Mouse (Mus musculus): Measurements from ENCODE around the gene Fam92b. TPM values are rescaled to one million over a fixed set of nuclear protein-coding genes. Genes with fewer than 3 reads are reported as not detected.

Fam92b gene
- polyA plus RNA-seq, 1 experiment from 2014 or later = not detected

GRCm38 (mm10) chr8:120174606-120175005 is 2.7 kb downstream of the Fam92b start:
- no peak overlapping the region for H3K27ac ChIP-seq (replicated peaks)
- H3K9ac ChIP-seq = no peak overlapping the region
- no peak overlapping the region for H3K4me3 ChIP-seq
- ATAC-seq (ENCODE audit: extremely low read depth, insufficient number of reproducible peaks, low FRiP score, low TSS enrichment) = no peak
- H3K9me3 ChIP-seq = no peaks in the 10 kb centered on the region
- 43% methylated on average over 18 of the region's 18 CpGs for WGBS
- peaks cover 28% of the 10 kb centered on the region for H3K4me1 ChIP-seq
- H3K36me3 ChIP-seq = no peaks in the 10 kb centered on the region
- H3K4me2 ChIP-seq = no peak overlapping the region
- H3K27me3 ChIP-seq (replicated peaks) = peaks cover 50% of the 10 kb centered on the region

GRCm38 (mm10) chr8:120173195-120173594 is 4.1 kb downstream of the Fam92b start:
- Histone ChIP-seq H3K36me3 (no peaks in the 10 kb centered on the region), H3K4me3 (no peak overlapping the region), H3K4me1 (peaks cover 25% of the 10 kb centered on the region), H3K9ac (no peak overlapping the region), H3K9me3 (no peaks in the 10 kb centered on the region), H3K4me2 (no peak overlapping the region), H3K27me3 (replicated peaks) (peaks cover 58% of the 10 kb centered on the region), H3K27ac (replicated peaks) (no peak overlapping the region)
- 54% methylated on average over 1 of the region's 1 CpGs for WGBS
- ATAC-seq (ENCODE audit: extremely low read depth, insufficient number of reproducible peaks, low FRiP score, low TSS enrichment) = no peak

GRCm38 (mm10) chr8:120169119-120169518 is 8.1 kb downstream of the Fam92b start:
- Histone ChIP-seq H3K9me3 (no peaks in the 10 kb centered on the region), H3K9ac (no peak overlapping the region), H3K4me2 (no peak overlapping the region), H3K27me3 (replicated peaks) (peaks cover 46% of the 10 kb centered on the region), H3K4me3 (no peak overlapping the region), H3K4me1 (peaks cover 12% of the 10 kb centered on the region), H3K27ac (replicated peaks) (no peak overlapping the region), H3K36me3 (no peaks in the 10 kb centered on the region)
- WGBS = 36% methylated on average over 8 of the region's 8 CpGs
- ATAC-seq (ENCODE audit: extremely low read depth, insufficient number of reproducible peaks, low FRiP score, low TSS enrichment) = no peak

- H3K27me3 ChIP-seq (replicated peaks) = peaks cover 44% of the 10 kb centered on the region
- H3K9ac ChIP-seq = no peak overlapping the region
- WGBS = 43% methylated on average over 5 of the region's 5 CpGs
- peaks cover 20% of the 10 kb centered on the region for H3K4me1 ChIP-seq
- H3K9me3 ChIP-seq = no peaks in the 10 kb centered on the region
- H3K4me3 ChIP-seq = no peak overlapping the region
- no peak for ATAC-seq (ENCODE audit: extremely low read depth, insufficient number of reproducible peaks, low FRiP score, low TSS enrichment)
- no peaks in the 10 kb centered on the region for H3K36me3 ChIP-seq
- H3K27ac ChIP-seq (replicated peaks) = no peak overlapping the region
- H3K4me2 ChIP-seq = no peak overlapping the region
Measured at GRCm38 (mm10) chr8:120167821-120168220, 9.4 kb downstream of the Fam92b start.

- no peak overlapping the region for H3K4me2 ChIP-seq
- H3K4me1 ChIP-seq = peaks cover 22% of the 10 kb centered on the region
- no peaks in the 10 kb centered on the region for H3K9me3 ChIP-seq
- no peak overlapping the region for H3K4me3 ChIP-seq
- H3K27ac ChIP-seq (replicated peaks) = no peak overlapping the region
- no peak overlapping the region for H3K9ac ChIP-seq
- no peaks in the 10 kb centered on the region for H3K36me3 ChIP-seq
- H3K27me3 ChIP-seq (replicated peaks) = peaks cover 42% of the 10 kb centered on the region
- no peak for ATAC-seq (ENCODE audit: extremely low read depth, insufficient number of reproducible peaks, low FRiP score, low TSS enrichment)
- WGBS = 80% methylated on average over 8 of the region's 8 CpGs
Measured at GRCm38 (mm10) chr8:120167136-120167535, 10.1 kb downstream of the Fam92b start.

- ATAC-seq (ENCODE audit: extremely low read depth, insufficient number of reproducible peaks, low FRiP score, low TSS enrichment) = no peak
- no peak overlapping the region for H3K9ac ChIP-seq
- H3K9me3 ChIP-seq = no peaks in the 10 kb centered on the region
- H3K36me3 ChIP-seq = peaks cover 12% of the 10 kb centered on the region; the same call in 1 of the 2 replicates
- WGBS = 79% methylated on average over 5 of the region's 5 CpGs
- H3K4me2 ChIP-seq = no peak overlapping the region
- peaks cover 28% of the 10 kb centered on the region for H3K27me3 ChIP-seq (replicated peaks)
- peaks cover 21% of the 10 kb centered on the region for H3K4me1 ChIP-seq
- no peak overlapping the region for H3K4me3 ChIP-seq
- H3K27ac ChIP-seq (replicated peaks) = no peak overlapping the region
Measured at GRCm38 (mm10) chr8:120164026-120164425, 13.2 kb downstream of the Fam92b start.

- no peak overlapping the region for H3K4me2 ChIP-seq
Measured at GRCm38 (mm10) chr8:120163376-120163775, 13.9 kb downstream of the Fam92b start.

GRCm38 (mm10) chr8:120162404-120162752 is 14.9 kb downstream of the Fam92b start:
- no peak overlapping the region for H3K4me2 ChIP-seq
- WGBS = 76% methylated on average over 5 of the region's 5 CpGs
- H3K27ac ChIP-seq (replicated peaks) = no peak overlapping the region
- no peaks in the 10 kb centered on the region for H3K9me3 ChIP-seq
- H3K27me3 ChIP-seq (replicated peaks) = peaks cover 11% of the 10 kb centered on the region
- ATAC-seq (ENCODE audit: extremely low read depth, insufficient number of reproducible peaks, low FRiP score, low TSS enrichment) = no peak
- peaks cover 14% of the 10 kb centered on the region for H3K4me1 ChIP-seq
- no peak overlapping the region for H3K4me3 ChIP-seq
- H3K36me3 ChIP-seq = peaks cover 12% of the 10 kb centered on the region; the same call in 1 of the 2 replicates
- H3K9ac ChIP-seq = no peak overlapping the region

More at GRCm38 (mm10) chr8:120163376-120163775, 13.9 kb downstream of the Fam92b start:
- Histone ChIP-seq H3K9me3 (no peaks in the 10 kb centered on the region), H3K4me3 (no peak overlapping the region), H3K27ac (replicated peaks) (no peak overlapping the region; the same call in 1 of the 2 replicates), H3K9ac (no peak overlapping the region), H3K27me3 (replicated peaks) (peaks cover 21% of the 10 kb centered on the region), H3K4me1 (peaks cover 20% of the 10 kb centered on the region), H3K36me3 (peaks cover 12% of the 10 kb centered on the region; the same call in 1 of the 2 replicates)
- WGBS = 52% methylated on average over 8 of the region's 8 CpGs
- no peak for ATAC-seq (ENCODE audit: extremely low read depth, insufficient number of reproducible peaks, low FRiP score, low TSS enrichment)

GRCm38 (mm10) chr8:120161658-120162403 is 15.4 kb downstream of the Fam92b start:
- H3K4me2 ChIP-seq = no peak overlapping the region
- 64% methylated on average over 16 of the region's 16 CpGs for WGBS

GRCm38 (mm10) chr8:120160366-120160765 is 16.9 kb downstream of the Fam92b start:
- WGBS = 84% methylated on average over 8 of the region's 8 CpGs
- no peaks in the 10 kb centered on the region; the same call in 1 of the 2 replicates for H3K27me3 ChIP-seq (replicated peaks)

More at GRCm38 (mm10) chr8:120161658-120162403, 15.4 kb downstream of the Fam92b start:
- Histone ChIP-seq H3K27ac (replicated peaks) (no peak overlapping the region), H3K9me3 (no peaks in the 10 kb centered on the region), H3K4me3 (no peak overlapping the region), H3K36me3 (peaks cover 12% of the 10 kb centered on the region; the same call in 1 of the 2 replicates), H3K27me3 (replicated peaks) (peaks cover 6% of the 10 kb centered on the region; the same call in 1 of the 2 replicates), H3K9ac (no peak overlapping the region), H3K4me1 (peaks cover 14% of the 10 kb centered on the region)
- ATAC-seq (ENCODE audit: extremely low read depth, insufficient number of reproducible peaks, low FRiP score, low TSS enrichment) = no peak

GRCm38 (mm10) chr8:120152636-120153035 is 24.6 kb downstream of the Fam92b start:
- Histone ChIP-seq H3K27me3 (replicated peaks) (0 out of 2 replicates have a peak, but pooled peaks cover 3% of the 10 kb centered on the region), H3K27ac (replicated peaks) (no peak overlapping the region), H3K9me3 (no peaks in the 10 kb centered on the region), H3K4me2 (no peak overlapping the region), H3K36me3 (peaks cover 42% of the 10 kb centered on the region), H3K4me1 (peaks cover 4% of the 10 kb centered on the region; the same call in 1 of the 2 replicates), H3K4me3 (no peak overlapping the region), H3K9ac (no peak overlapping the region)
- WGBS = 50% methylated on average over 7 of the region's 7 CpGs
- no peak for ATAC-seq (ENCODE audit: extremely low read depth, insufficient number of reproducible peaks, low FRiP score, low TSS enrichment)

More at GRCm38 (mm10) chr8:120160366-120160765, 16.9 kb downstream of the Fam92b start:
- ATAC-seq (ENCODE audit: extremely low read depth, insufficient number of reproducible peaks, low FRiP score, low TSS enrichment) = no peak
- no peak overlapping the region for H3K9ac ChIP-seq
- no peak overlapping the region for H3K4me2 ChIP-seq
- H3K9me3 ChIP-seq = no peaks in the 10 kb centered on the region
- no peak overlapping the region for H3K4me3 ChIP-seq
- H3K36me3 ChIP-seq = peaks cover 16% of the 10 kb centered on the region; the same call in 1 of the 2 replicates
- H3K27ac ChIP-seq (replicated peaks) = no peak overlapping the region
- peaks cover 14% of the 10 kb centered on the region for H3K4me1 ChIP-seq

All from heart, embryonic 13.5 days (tissue).